Mouse (Mus musculus) left cerebral cortex, adult 2 months (tissue): Measurements from ENCODE around the gene Slpi. TPM values are rescaled to one million over a fixed set of nuclear protein-coding genes. Genes with fewer than 3 reads are reported as not detected.

Experiments
- DNase-seq, 2 experiments: peaks; one replicate each; pipeline ENCODE4 v3.0.0; 2021 to 2022; ENCODE audit warnings: low spot score in 2 of 2, mixed read lengths in 1 of 2; ENCODE audit errors: extremely low spot score in 1 of 2
- H3K27ac ChIP-seq: fragments of 200-600 bp; 2 replicates; pipeline ENCODE4 v1.8.1; 2022
- H3K4me3 ChIP-seq: fragments of 200-600 bp; 2 replicates; pipeline ENCODE4 v1.8.1; 2022
- CTCF ChIP-seq: fragments of 200-600 bp; IDR thresholded peaks from 2 replicates; pipeline ENCODE4 v1.8.1; 2022; ENCODE audit warnings: antibody characterized with exemption, mild to moderate bottlenecking, moderate library complexity
- intact Hi-C: fragments of 180-260 bp; cut with DNase I; formaldehyde crosslinking; loops from one replicate; pipeline ENCODE4 v1.15.1; 2025
- total RNA-seq, 2 experiments: library from RNA; stranded (reverse); gene quantifications; 2 replicates each; pipeline ENCODE4 v1.2.3; 2021

The Slpi gene
- total RNA-seq, 2 experiments from 2014 or later: not detected

DNA sequence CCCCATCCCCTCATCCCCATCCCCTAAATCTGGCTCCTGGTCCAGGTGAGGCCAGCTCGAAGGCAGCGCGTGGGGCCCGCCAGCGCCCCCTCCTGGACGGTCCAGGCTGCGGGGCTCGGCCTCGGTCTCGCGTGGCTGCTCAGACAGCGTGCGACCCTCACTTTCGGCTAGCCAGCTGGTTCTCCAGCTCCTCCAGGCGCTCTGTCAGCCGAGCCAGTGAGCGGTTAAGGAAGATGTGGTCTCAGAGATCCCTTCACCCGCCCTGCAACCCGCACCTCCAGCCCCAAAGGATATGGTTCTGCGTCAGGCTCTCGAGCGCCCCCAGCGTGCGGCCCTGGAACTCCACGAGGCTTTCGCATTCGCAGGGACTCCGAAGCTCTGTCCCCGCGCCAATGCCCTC, 604 bp upstream of the Slpi start:
- Histone ChIP-seq H3K4me3 (peak overlapping the region; percentile 51), H3K27ac (peak overlapping the region; percentile 70)
- intact Hi-C loops: loop anchor here (2.0 to 5.0 kb wide), 3 partner anchors 255 to 287 kb away; no protein-coding TSS in a partner anchor
- peak; percentile 85 for TF ChIP-seq CTCF
- peak; percentile 84 to 94 for DNase-seq

DNA sequence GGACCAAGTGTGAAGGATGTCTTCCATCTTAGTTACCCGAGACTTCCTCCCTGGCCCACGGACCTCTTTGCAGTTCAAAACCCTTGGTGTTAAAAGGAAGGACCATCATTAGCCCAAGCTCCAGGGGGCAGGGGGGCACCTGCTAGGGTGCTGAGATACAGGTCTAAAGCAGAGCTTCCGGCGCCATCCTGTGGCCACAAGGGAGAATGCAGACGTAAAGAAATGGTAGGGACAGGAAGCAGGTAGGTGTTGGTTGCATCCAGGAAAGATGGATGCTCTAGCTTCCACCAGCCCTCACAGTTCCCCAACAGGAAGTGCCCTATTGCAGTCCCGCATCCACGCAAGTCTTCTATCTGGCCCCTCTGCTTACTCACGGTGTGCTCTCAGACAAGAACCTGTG, 1.9 kb downstream of the Slpi start:
- DNase-seq: peak; percentile 57 to 59
- intact Hi-C loops: loop anchor here (5.0 kb wide), 1 partner anchor 285 kb away; no protein-coding TSS in a partner anchor
- TF ChIP-seq CTCF: peak; percentile 72
- Histone ChIP-seq H3K4me3 (no peak overlapping the region), H3K27ac (no peak overlapping the region)

DNA sequence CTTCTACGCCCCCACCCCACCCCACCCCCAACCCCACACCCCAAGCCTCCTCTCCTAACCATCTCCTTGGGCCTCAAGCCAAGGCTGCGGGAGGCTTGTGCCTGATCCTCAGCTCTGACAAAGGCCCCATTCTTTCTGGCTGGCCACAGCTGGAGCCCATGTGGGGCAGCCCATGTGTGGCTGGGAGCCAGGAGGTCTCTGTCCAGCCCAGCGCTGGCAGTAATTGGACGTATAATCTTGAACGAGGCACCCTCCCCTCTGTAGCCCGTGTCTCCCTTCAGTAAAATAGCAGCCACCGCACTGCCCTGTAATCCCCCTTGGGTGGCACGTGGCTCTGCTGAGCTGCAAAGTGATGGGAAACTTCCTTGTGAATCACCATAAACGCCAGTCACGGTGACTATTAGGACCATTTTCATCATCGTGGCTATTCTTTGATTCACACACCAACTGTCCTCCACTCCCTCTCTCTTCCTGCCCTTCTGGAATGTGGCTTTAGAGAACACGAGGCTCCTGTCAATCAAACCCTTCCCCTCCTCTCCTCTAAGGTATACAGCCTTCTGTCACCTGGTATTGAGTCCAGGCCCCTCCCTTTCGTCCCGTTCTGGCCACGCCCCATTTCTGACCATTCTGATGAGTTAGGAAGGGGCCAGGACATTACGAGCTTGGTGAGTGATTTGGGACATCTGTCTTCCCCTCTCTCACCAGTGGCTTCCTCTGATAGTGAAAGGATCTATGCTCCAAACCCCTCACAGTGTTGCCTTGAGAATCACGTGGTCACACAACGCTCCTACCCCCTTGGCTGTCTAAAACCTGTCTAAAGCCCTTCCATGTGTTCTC, 2.8 kb downstream of the Slpi start:
- Histone ChIP-seq H3K4me3 (no peak overlapping the region), H3K27ac (no peak overlapping the region)
- intact Hi-C loops: loop anchor here (5.0 kb wide), 1 partner anchor 284 kb away; no protein-coding TSS in a partner anchor
- peak in 1 of 2 experiments; percentile 44 for DNase-seq
- no peak for TF ChIP-seq CTCF

DNA sequence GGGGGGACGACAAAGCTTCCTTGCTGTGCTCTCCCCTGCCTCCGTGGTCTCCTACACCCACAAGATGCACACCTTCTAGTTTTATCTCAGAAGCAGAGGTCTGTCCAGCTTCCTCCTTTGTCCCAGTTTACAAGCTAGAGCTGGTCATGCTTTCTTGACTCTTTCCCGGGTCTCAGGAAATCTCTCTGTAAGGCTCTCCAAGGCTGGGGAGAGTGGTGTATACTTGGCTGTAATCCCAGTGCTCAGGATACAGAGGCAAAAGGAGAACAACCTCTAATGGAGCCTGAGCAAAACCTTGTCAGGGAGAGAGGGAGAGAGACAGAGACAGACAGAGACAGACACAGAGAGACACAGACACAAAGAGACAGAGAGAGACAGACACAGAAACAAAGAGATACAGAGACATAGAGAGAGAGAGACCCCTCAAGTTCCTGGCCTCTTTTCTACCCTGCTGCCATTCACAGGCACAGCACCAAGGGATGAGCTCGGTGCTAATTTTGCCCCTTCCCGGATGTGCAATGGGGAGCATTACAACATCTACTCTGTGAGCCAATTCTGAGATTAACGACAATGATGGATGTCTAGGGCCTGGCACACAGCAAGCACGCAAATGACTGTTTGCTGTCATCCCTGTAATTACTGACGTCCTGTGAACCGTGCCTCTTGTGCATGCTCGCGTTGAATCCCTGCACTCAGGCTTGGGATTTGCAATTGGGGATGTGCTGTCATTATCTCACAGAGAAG, 5.1 kb downstream of the Slpi start:
- Histone ChIP-seq H3K4me3 (no peak overlapping the region), H3K27ac (no peak overlapping the region)
- DNase-seq: no peak
- no peak for TF ChIP-seq CTCF
- intact Hi-C loops: no loop called here

DNA sequence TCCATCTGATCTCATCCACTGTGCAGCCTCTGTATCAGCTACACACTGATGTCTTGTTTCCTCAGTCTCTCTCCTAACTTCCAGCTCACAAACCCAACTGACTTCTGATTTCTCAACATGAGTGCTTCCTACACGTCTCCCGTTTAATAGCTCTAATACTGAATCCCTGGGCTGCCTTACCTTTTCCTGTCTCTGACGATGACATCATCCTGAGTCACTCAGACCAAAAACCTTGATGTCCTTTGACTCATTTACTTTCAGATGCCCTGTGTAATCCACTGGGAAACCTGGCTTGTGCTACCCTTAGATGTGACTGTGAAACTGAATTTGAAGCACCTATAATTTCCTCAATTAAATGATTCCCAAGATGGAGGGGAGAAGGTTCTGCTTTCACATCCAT, 5.9 kb downstream of the Slpi start:
- H3K27ac ChIP-seq: no peak overlapping the region
- H3K4me3 ChIP-seq: no peak overlapping the region
- intact Hi-C loops: no loop called here
- no peak for DNase-seq
- no peak for TF ChIP-seq CTCF

DNA sequence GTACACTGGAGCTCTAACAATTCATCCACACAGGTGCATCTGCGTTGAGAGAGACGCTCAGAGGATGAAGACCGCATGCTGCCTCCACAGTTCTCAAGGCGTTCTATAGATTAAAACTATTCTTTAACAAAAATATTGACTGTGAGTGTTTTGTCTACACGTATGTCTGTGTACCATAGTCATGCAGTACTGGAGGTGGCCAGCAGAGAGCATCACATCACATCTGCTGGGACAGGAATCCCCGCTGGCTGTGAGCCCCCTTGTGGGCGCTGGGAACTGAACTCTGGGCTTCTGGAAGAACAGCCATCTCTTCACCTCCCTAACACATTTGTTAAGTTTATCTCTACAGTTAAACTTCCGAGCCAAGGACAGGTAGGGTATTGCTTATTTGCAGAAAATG, 7.2 kb downstream of the Slpi start:
- peak; percentile 14 for TF ChIP-seq CTCF
- intact Hi-C loops: no loop called here
- H3K4me3 ChIP-seq: no peak overlapping the region
- no peak overlapping the region for H3K27ac ChIP-seq
- DNase-seq: no peak

DNA sequence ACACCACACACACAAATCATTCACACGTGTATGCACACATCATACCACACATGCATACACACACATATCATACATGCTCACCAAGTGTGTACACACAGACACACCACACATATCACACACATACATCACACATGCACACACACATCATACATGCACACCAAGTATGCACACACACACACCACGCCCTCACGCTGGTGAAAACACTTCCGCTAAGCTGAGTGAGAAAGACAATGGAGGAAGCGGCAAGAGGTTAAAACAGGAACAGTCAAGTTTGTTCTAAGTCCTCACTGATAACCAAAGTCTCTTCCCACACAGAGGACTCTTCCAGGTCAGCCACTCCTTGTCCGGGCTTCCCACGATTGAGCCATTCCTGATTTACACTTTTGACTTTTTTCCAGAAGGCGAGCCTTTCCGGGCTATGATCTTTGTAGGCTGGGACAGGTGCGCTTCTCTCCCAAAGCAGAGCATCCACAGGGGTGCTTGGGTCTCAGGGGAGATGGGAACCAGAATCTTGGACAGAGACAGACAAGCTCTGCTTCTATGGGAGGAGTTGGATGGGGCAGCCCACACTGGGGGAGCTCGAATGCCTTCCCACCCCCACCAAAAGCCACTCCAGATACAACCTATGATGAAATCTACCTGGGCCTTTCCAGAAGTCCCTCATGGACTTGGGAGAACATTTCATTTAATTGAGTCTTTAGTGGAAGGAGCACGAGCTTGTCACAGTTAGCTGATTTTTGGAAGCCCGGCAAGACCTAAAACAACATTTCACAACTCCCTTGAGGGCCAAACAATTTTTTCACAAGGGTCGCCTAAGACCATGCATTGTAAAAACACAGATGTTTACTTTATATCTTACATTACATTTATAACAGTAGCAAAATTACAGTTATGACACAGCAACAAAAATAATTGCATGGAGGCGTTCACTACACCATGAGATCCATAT, 11.1 kb downstream of the Slpi start:
- no peak for TF ChIP-seq CTCF
- intact Hi-C loops: no loop called here
- no peak for DNase-seq
- no peak overlapping the region for H3K4me3 ChIP-seq
- no peak overlapping the region for H3K27ac ChIP-seq

DNA sequence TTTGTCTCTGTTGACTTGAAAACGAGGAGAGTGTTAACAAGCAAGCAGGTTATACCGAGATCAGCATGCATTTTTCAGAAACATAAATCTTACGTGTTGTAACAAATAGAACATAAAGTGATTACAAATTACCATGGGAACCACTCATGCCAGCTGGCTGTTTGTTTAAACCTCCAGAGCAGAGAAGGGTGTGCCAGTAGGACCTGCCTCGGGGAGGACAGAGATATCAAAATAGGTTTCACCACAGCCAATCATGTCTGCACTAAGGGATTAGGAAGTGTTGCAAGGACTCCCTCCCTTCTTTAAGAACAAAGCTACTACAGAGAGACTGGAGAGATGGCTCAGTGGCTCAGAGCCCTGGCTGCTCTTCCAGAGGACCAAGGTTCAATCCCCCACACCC, 15.7 kb downstream of the Slpi start:
- intact Hi-C loops: no loop called here
- DNase-seq: no peak
- Histone ChIP-seq H3K27ac (no peak overlapping the region), H3K4me3 (no peak overlapping the region)
- no peak for TF ChIP-seq CTCF

DNA sequence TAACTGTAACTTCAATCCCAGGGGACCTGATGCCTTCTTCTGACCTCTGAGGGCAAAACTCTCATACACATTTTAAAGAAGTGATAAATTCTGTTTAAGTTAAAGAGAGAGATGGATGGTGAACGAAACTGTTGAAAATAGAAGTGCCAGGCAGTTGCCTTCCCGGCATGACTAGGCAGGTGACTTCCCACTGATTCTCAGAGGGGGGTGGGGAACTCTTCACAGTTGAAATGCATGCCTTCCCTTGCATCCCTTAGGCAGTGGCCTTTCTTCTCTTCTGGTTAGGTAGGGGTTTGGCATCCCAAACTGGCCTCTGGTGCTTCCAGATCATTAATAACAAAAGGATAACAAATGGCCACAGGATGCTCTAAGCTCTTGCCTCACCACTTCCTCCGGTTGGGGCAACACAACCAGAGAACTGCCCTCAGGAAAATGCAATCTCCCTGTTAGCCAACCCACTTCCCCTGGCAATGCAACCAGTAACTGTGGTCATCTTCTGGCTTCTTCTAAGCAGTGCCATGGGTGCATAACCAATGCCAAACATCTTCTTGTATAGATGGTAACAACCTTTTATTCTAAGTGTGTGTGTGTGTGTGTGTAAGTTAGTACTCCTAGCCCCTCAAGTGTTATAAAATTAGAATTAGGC, 16.4 kb downstream of the Slpi start:
- Histone ChIP-seq H3K27ac (no peak overlapping the region), H3K4me3 (no peak overlapping the region)
- intact Hi-C loops: no loop called here
- DNase-seq: no peak
- no peak for TF ChIP-seq CTCF

DNA sequence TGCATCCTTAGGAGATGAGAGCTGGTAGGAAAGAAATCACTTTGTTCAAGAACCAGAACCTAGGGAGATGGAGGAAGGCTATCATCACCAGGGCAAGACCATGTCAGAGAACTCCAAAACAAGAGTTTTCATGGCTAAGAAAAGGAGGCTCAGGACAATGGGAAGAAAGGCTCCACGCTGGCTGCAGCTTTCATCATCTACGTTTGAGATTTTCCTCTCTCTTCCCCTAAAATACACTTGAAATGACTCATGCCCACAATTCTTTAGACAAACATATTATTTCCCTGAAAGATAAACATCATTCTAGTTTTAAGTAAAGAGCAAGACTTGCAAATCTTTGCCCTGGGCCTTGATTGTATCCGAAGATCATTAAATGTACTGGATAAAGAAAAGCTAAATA, 17.5 kb downstream of the Slpi start:
- no peak for TF ChIP-seq CTCF
- intact Hi-C loops: no loop called here
- DNase-seq: no peak
- no peak overlapping the region for H3K4me3 ChIP-seq
- H3K27ac ChIP-seq: no peak overlapping the region

DNA sequence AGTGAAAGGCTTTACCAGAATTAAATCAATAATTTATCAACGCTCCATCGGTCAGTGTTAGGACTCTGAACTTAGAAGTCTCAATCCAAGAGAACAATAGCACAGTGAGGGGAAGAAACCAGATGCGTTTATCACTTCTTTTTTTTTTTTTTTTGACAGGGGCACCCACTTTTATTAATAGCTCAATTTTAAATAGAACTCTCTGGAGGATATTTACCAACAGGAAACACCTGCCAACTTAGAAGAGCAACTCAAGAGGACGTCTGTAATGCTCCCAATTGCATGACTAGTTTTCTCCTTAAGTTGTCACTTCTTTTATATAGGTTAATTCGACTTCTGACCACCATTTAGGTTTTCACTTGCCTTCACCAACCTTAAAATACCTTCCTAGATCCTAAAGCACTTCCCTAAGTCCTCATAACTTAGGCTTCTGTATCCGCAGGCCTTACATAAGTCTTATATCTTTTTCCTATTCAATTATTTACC, 20.2 kb downstream of the Slpi start:
- DNase-seq: no peak
- Histone ChIP-seq H3K27ac (no peak overlapping the region), H3K4me3 (no peak overlapping the region)
- no peak for TF ChIP-seq CTCF
- intact Hi-C loops: no loop called here
